Mouse (Mus musculus): ENCODE measurements around the gene Guca2a. TPM values are rescaled to one million over a fixed set of nuclear protein-coding genes. Genes with fewer than 3 reads are reported as not detected.

Guca2a gene
- not detected in 2 replicates for polyA plus RNA-seq (2015; fragmentation: Nextera tagmentation; extraction: Ambion mirVana)

GRCm38 (mm10) chr4:119637176-119637845 lies at the start of gene Guca2a:
Guca2a (plus strand) TSS chr4:119637704.
- TF ChIP-seq CTCF (IDR thresholded peaks at IDR 0.05; ENCODE audit: low read depth) (no peak), EP300 (IDR thresholded peaks at IDR 0.05; ENCODE audit: low read depth) (no peak)
- no peaks in the 10 kb centered on the region for H3K4me1 ChIP-seq (ENCODE audit: insufficient read depth)
- DNase-seq (peak; percentile 10), ATAC-seq (peak; percentile 33; the same call in 1 of the 2 replicates)
- H3K9ac ChIP-seq (replicated peaks) = no peak within 1 kb of the TSS
- H3K36me3 ChIP-seq (replicated peaks; ENCODE audit: insufficient read depth, low read length) = no peaks in the 10 kb centered on the region
- H3K4me2 ChIP-seq (ENCODE audit: low read depth, low read length) = no peak within 1 kb of the TSS
- no peak within 1 kb of the TSS for H3K27ac ChIP-seq (ENCODE audit: low read depth)
- WGBS (ENCODE audit: insufficient replicate concordance) = 60% methylated on average over 4 of the region's 4 CpGs
- H3K9me3 ChIP-seq (ENCODE audit: low read length) = no peaks in the 10 kb centered on the region
- no peaks in the 10 kb centered on the region for H3K27me3 ChIP-seq (ENCODE audit: insufficient read depth, low read length)
- no peak within 1 kb of the TSS for H3K4me3 ChIP-seq (ENCODE audit: low read depth, low read length)

- no peak overlapping the region for H3K4me3 ChIP-seq (ENCODE audit: low read depth, low read length)
- H3K4me1 ChIP-seq (ENCODE audit: insufficient read depth) = no peaks in the 10 kb centered on the region
- peak; percentile 26; the same call in 1 of the 2 replicates for TF ChIP-seq CTCF (IDR thresholded peaks at IDR 0.05; ENCODE audit: low read depth)
- TF ChIP-seq EP300 (IDR thresholded peaks at IDR 0.05; ENCODE audit: low read depth) = no peak
- DNase-seq (no peak), ATAC-seq (no peak)
- H3K9me3 ChIP-seq (ENCODE audit: low read length) = no peaks in the 10 kb centered on the region
- 94% methylated on average over 2 of the region's 2 CpGs for whole genome bisulfite sequencing (ENCODE audit: insufficient replicate concordance)
- H3K27me3 ChIP-seq (ENCODE audit: insufficient read depth, low read length) = no peaks in the 10 kb centered on the region
- peaks cover 11% of the 10 kb centered on the region for H3K36me3 ChIP-seq (replicated peaks; ENCODE audit: insufficient read depth, low read length)
- H3K27ac ChIP-seq (ENCODE audit: low read depth) = no peak overlapping the region
- H3K9ac ChIP-seq (replicated peaks) = no peak overlapping the region
- H3K4me2 ChIP-seq (ENCODE audit: low read depth, low read length) = no peak overlapping the region
These were observed 49.5 kb upstream of the Guca2a start for GRCm38 (mm10) chr4:119588037-119588436.

GRCm38 (mm10) chr4:119589423-119589822 lies 48.1 kb upstream of the Guca2a start:
- 76% methylated on average over 2 of the region's 2 CpGs for whole genome bisulfite sequencing (ENCODE audit: insufficient replicate concordance)
- peaks cover 11% of the 10 kb centered on the region for H3K36me3 ChIP-seq (replicated peaks; ENCODE audit: insufficient read depth, low read length)
- no peaks in the 10 kb centered on the region for H3K9me3 ChIP-seq (ENCODE audit: low read length)
- DNase-seq = no peak
- H3K4me2 ChIP-seq (ENCODE audit: low read depth, low read length) = no peak overlapping the region
- no peak overlapping the region for H3K27ac ChIP-seq (ENCODE audit: low read depth)
- no peak overlapping the region for H3K4me3 ChIP-seq (ENCODE audit: low read depth, low read length)
- no peak overlapping the region for H3K9ac ChIP-seq (replicated peaks)
- no peaks in the 10 kb centered on the region for H3K27me3 ChIP-seq (ENCODE audit: insufficient read depth, low read length)
- no peak for ATAC-seq
- no peak for TF ChIP-seq CTCF (IDR thresholded peaks at IDR 0.05; ENCODE audit: low read depth)
- no peak for TF ChIP-seq EP300 (IDR thresholded peaks at IDR 0.05; ENCODE audit: low read depth)
- H3K4me1 ChIP-seq (ENCODE audit: insufficient read depth) = no peaks in the 10 kb centered on the region

GRCm38 (mm10) chr4:119590027-119590426 lies 47.5 kb upstream of the Guca2a start:
- Histone ChIP-seq H3K9ac (replicated peaks) (no peak overlapping the region), H3K4me3 (ENCODE audit: low read depth, low read length) (no peak overlapping the region), H3K27ac (ENCODE audit: low read depth) (no peak overlapping the region), H3K4me2 (ENCODE audit: low read depth, low read length) (no peak overlapping the region), H3K36me3 (replicated peaks; ENCODE audit: insufficient read depth, low read length) (peaks cover 11% of the 10 kb centered on the region), H3K9me3 (ENCODE audit: low read length) (no peaks in the 10 kb centered on the region), H3K27me3 (ENCODE audit: insufficient read depth, low read length) (no peaks in the 10 kb centered on the region), H3K4me1 (ENCODE audit: insufficient read depth) (no peaks in the 10 kb centered on the region)
- WGBS (ENCODE audit: insufficient replicate concordance) = 81% methylated on average over 1 of the region's 1 CpGs
- DNase-seq (no peak), ATAC-seq (no peak)
- no peak for TF ChIP-seq CTCF (IDR thresholded peaks at IDR 0.05; ENCODE audit: low read depth)
- no peak for TF ChIP-seq EP300 (IDR thresholded peaks at IDR 0.05; ENCODE audit: low read depth)

- Histone ChIP-seq H3K4me3 (ENCODE audit: low read depth, low read length) (no peak overlapping the region), H3K9me3 (ENCODE audit: low read length) (no peaks in the 10 kb centered on the region), H3K36me3 (replicated peaks; ENCODE audit: insufficient read depth, low read length) (peaks cover 7% of the 10 kb centered on the region), H3K27me3 (ENCODE audit: insufficient read depth, low read length) (no peaks in the 10 kb centered on the region), H3K4me1 (ENCODE audit: insufficient read depth) (no peaks in the 10 kb centered on the region), H3K4me2 (ENCODE audit: low read depth, low read length) (no peak overlapping the region), H3K9ac (replicated peaks) (no peak overlapping the region), H3K27ac (ENCODE audit: low read depth) (no peak overlapping the region)
- TF ChIP-seq EP300 (IDR thresholded peaks at IDR 0.05; ENCODE audit: low read depth) (no peak), CTCF (IDR thresholded peaks at IDR 0.05; ENCODE audit: low read depth) (no peak)
- DNase-seq (no peak), ATAC-seq (no peak)
- 81% methylated on average over 3 of the region's 3 CpGs for WGBS (ENCODE audit: insufficient replicate concordance)
These were observed 45.0 kb upstream of the Guca2a start for GRCm38 (mm10) chr4:119592479-119592878.

GRCm38 (mm10) chr4:119594331-119594730 lies 43.2 kb upstream of the Guca2a start:
- no peaks in the 10 kb centered on the region for H3K4me1 ChIP-seq (ENCODE audit: insufficient read depth)
- H3K36me3 ChIP-seq (replicated peaks; ENCODE audit: insufficient read depth, low read length) = no peaks in the 10 kb centered on the region
- no peaks in the 10 kb centered on the region for H3K9me3 ChIP-seq (ENCODE audit: low read length)
- ATAC-seq (no peak), DNase-seq (no peak)
- H3K9ac ChIP-seq (replicated peaks) = no peak overlapping the region
- WGBS (ENCODE audit: insufficient replicate concordance) = 93% methylated on average over 14 of the region's 14 CpGs
- TF ChIP-seq EP300 (IDR thresholded peaks at IDR 0.05; ENCODE audit: low read depth) = no peak
- TF ChIP-seq CTCF (IDR thresholded peaks at IDR 0.05; ENCODE audit: low read depth) = no peak
- H3K4me2 ChIP-seq (ENCODE audit: low read depth, low read length) = no peak overlapping the region
- no peaks in the 10 kb centered on the region for H3K27me3 ChIP-seq (ENCODE audit: insufficient read depth, low read length)
- no peak overlapping the region for H3K4me3 ChIP-seq (ENCODE audit: low read depth, low read length)
- H3K27ac ChIP-seq (ENCODE audit: low read depth) = no peak overlapping the region

Measured in liver, postnatal 0 days (tissue).